Mouse (Mus musculus) lung, postnatal 25 days (tissue): ENCODE measurements around the gene Ankrd44.

Source experiments
- DNase-seq: peaks from one replicate; pipeline ENCODE4 v3.0.0; 2022; ENCODE audit warnings: low spot score

Ankrd44 gene

GRCm38 (mm10) chr1:54809098-54809490 lies 117.1 kb downstream of the Ankrd44 start:
- DNase-seq, result no peak

- DNase-seq, result no peak
Observed at GRCm38 (mm10) chr1:54808401-54809097, 117.6 kb downstream of the Ankrd44 start.

- no peak for DNase-seq
Observed at GRCm38 (mm10) chr1:54807832-54808231, 118.4 kb downstream of the Ankrd44 start.

GRCm38 (mm10) chr1:54806116-54806850 lies 119.9 kb downstream of the Ankrd44 start:
- no peak for DNase-seq

GRCm38 (mm10) chr1:54804406-54804805 lies 121.8 kb downstream of the Ankrd44 start:
- DNase-seq, result no peak

- DNase-seq, result no peak
Observed at GRCm38 (mm10) chr1:54802703-54803102, 123.5 kb downstream of the Ankrd44 start.

- no peak for DNase-seq
Observed at GRCm38 (mm10) chr1:54801256-54801655, 124.9 kb downstream of the Ankrd44 start.

GRCm38 (mm10) chr1:54799421-54799820 lies 126.8 kb downstream of the Ankrd44 start:
- no peak for DNase-seq

- DNase-seq, result peak; percentile 48
Observed at GRCm38 (mm10) chr1:54798415-54798814, 127.8 kb downstream of the Ankrd44 start.

- no peak for DNase-seq
Observed at GRCm38 (mm10) chr1:54794709-54795108, 131.5 kb downstream of the Ankrd44 start.

GRCm38 (mm10) chr1:54791406-54791805 lies 134.8 kb downstream of the Ankrd44 start:
- peak; percentile 23 for DNase-seq

GRCm38 (mm10) chr1:54789327-54789960 lies 136.7 kb downstream of the Ankrd44 start:
- DNase-seq, result no peak

GRCm38 (mm10) chr1:54788337-54788736 lies 137.8 kb downstream of the Ankrd44 start:
- no peak for DNase-seq

- no peak for DNase-seq
Observed at GRCm38 (mm10) chr1:54778151-54778550, 148.0 kb downstream of the Ankrd44 start.

GRCm38 (mm10) chr1:54777104-54777503 lies 149.1 kb downstream of the Ankrd44 start:
- no peak for DNase-seq

GRCm38 (mm10) chr1:54776116-54776515 lies 150.1 kb downstream of the Ankrd44 start:
- no peak for DNase-seq

- no peak for DNase-seq
Observed at GRCm38 (mm10) chr1:54772843-54773242, 153.3 kb downstream of the Ankrd44 start.

GRCm38 (mm10) chr1:54771471-54771870 lies 154.7 kb downstream of the Ankrd44 start:
- no peak for DNase-seq

GRCm38 (mm10) chr1:54767221-54767620 lies 159.0 kb downstream of the Ankrd44 start:
- no peak for DNase-seq

GRCm38 (mm10) chr1:54765632-54766238 lies 160.5 kb downstream of the Ankrd44 start:
- peak; percentile 82 for DNase-seq

GRCm38 (mm10) chr1:54762216-54762807 lies 163.9 kb downstream of the Ankrd44 start:
- DNase-seq, result no peak

- DNase-seq, result no peak
Observed at GRCm38 (mm10) chr1:54759841-54760240, 166.3 kb downstream of the Ankrd44 start.
